Mouse (Mus musculus): Measurements from ENCODE around the gene Dag1. TPM values are rescaled to one million over a fixed set of nuclear protein-coding genes. Genes with fewer than 3 reads are reported as not detected.

The Dag1 gene
- total RNA-seq, 2 experiments from 2014 or later, result 170 to 229 TPM

DNA sequence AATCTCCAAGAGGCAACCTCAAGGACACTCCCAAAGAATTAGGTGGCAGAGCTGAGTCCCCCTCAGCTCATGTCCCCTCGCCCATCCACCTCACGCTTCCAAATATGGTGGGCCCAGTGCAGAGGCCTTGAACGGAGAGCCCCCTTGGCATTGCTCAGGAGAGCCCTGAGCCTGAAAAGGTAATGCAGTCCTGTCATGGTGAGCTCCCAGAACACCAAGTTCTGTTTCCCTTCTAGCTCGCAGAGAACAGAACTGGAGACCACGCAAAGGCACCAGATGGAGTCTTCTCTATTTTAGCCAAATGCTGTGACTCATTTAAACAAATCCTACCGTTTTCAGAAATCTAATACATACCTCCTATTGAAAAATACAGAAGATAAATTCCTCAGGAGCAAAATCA, 106.3 kb downstream of the Dag1 start:
- Histone ChIP-seq H3K4me3 (no peak overlapping the region), H3K27ac (no peak overlapping the region)
- DNase-seq, result no peak
- intact Hi-C loops (cut with DNase I), result no loop called here
- no peak for TF ChIP-seq CTCF (IDR thresholded peaks at IDR 0.05)

DNA sequence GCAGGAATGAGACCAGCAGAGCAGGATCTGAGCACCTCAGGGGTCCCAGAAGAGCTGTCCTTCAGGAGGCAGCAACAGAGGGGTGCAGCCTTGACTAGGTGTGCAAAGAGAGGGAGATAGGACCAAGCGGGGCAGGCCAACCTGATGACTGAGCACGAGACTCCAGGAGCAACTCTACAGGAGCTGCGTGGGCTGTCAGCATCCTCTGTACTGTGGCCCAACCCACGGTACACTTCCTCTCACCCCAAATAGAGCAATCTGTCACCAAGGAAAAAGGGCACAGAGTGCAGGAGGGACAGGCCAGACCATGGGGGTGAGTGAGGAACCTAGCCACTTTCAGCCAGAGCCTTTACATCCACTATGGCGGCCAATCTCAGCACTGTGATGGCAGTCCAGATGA, 107.0 kb downstream of the Dag1 start:
- no peak overlapping the region for H3K4me3 ChIP-seq
- DNase-seq, result no peak
- H3K27ac ChIP-seq, result no peak overlapping the region
- intact Hi-C loops (cut with DNase I), result no loop called here
- no peak for TF ChIP-seq CTCF (IDR thresholded peaks at IDR 0.05)

DNA sequence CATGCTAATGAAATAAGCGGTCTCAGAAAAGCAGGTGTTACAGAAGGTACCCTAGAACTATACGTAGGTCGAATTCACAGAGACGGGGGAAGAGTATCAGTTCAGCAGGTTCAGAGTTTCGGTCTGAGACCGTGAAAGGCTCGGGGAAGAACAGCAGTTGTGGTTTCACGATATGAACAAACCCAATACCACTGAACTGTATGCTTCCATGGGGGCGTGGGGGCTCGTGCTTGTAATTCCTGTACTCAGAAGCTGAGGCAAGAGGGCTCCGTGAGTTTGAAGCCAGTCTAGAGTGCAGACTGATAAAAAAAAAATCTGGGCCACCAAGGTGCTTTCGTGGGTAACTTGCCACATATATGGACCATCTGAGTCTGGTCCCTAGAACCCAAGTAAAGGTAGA, 108.9 kb downstream of the Dag1 start:
- intact Hi-C loops (cut with DNase I), result no loop called here
- no peak overlapping the region for H3K27ac ChIP-seq
- no peak overlapping the region for H3K4me3 ChIP-seq
- no peak for DNase-seq
- no peak for TF ChIP-seq CTCF (IDR thresholded peaks at IDR 0.05)

Other genes starting within 250 kb of the Dag1 start
- 1 to 10 TPM; 3.3 to 6.3 TPM for gene Gmppb, start 214.7 kb downstream of the Dag1 start, total RNA-seq (2021)
- 1 to 10 TPM; 1.5 to 3.1 TPM for gene Amigo3, start 210.8 kb downstream of the Dag1 start, total RNA-seq (2021)
- gene Mst1, start 183.5 kb downstream of the Dag1 start, total RNA-seq (2021), result not detected
- gene Rnf123, start 180.6 kb downstream of the Dag1 start, total RNA-seq (2021), result 100 to 1,000 TPM; 128 to 157 TPM
- gene Apeh, start 169.4 kb downstream of the Dag1 start, total RNA-seq (2021), result 10 to 100 TPM; 30.6 to 33.4 TPM
- under 1 TPM in 1 of 2 experiments, not detected in 1; 0.03 TPM for gene Bsn, start 73.6 kb downstream of the Dag1 start, total RNA-seq (2021)
- gene Nicn1, start 26.5 kb upstream of the Dag1 start, total RNA-seq (2021), result 10 to 100 TPM in 1 of 2 experiments, 1 to 10 TPM in 1; 9.3 to 11.9 TPM
- 1 to 10 TPM; 1.0 to 1.4 TPM for gene Amt, start 32.9 kb upstream of the Dag1 start, total RNA-seq (2021)
- gene Rhoa, start 42.2 kb upstream of the Dag1 start, total RNA-seq (2021), result 100 to 1,000 TPM in 1 of 2 experiments, 10 to 100 TPM in 1; 95.0 to 122 TPM
- 10 to 100 TPM; 27.0 to 35.1 TPM for gene Tcta, start 42.2 kb upstream of the Dag1 start, total RNA-seq (2021)
- 10 to 100 TPM; 54.9 to 69.4 TPM for gene Gpx1, start 74.9 kb upstream of the Dag1 start, total RNA-seq (2021)
- 10 to 100 TPM; 68.7 to 74.6 TPM for gene Usp4, start 83.9 kb upstream of the Dag1 start, total RNA-seq (2021)
- 1 to 10 TPM in 1 of 2 experiments, under 1 TPM in 1; 0.92 to 1.5 TPM for gene 1700102P08Rik, start 128.8 kb upstream of the Dag1 start, total RNA-seq (2021)
- gene Ccdc36, start 164.5 kb upstream of the Dag1 start, total RNA-seq (2021), result not detected
- gene BC048562, start 172.5 kb upstream of the Dag1 start, total RNA-seq (2021), result not detected
- 10 to 100 TPM; 15.0 to 17.7 TPM for gene Ccdc71, start 196.6 kb upstream of the Dag1 start, total RNA-seq (2021)
- 1 to 10 TPM; 1.7 to 2.5 TPM for gene Klhdc8b, start 197.6 kb upstream of the Dag1 start, total RNA-seq (2021)
- gene Lamb2, start 215.8 kb upstream of the Dag1 start, total RNA-seq (2021), result 100 to 1,000 TPM; 104 to 171 TPM
- gene Usp19, start 226.6 kb upstream of the Dag1 start, total RNA-seq (2021), result 100 to 1,000 TPM; 124 TPM
- gene Qars, start 243.7 kb upstream of the Dag1 start, total RNA-seq (2021), result 10 to 100 TPM; 75.4 to 80.6 TPM